Mouse (Mus musculus): ENCODE results near the gene Ribc1. TPM values are rescaled to one million over a fixed set of nuclear protein-coding genes. Genes with fewer than 3 reads are reported as not detected.

Gene Ribc1
- polyA plus RNA-seq (2012; ENCODE audit: low replicate concordance): 0.11 and 0.42 TPM in 2 replicates

GRCm38 (mm10) chrX:152016151-152017145, at the start of gene Ribc1, which contains the start of gene Smc1a:
Gene Ribc1, minus strand, starts transcription at chrX:152016295.
Gene Smc1a, plus strand, starts transcription at chrX:152016428.

GRCm38 (mm10) chrX:152001737-152002710, 14.1 kb downstream of the Ribc1 start, which contains the start of gene Hsd17b10:
Gene Hsd17b10, plus strand, starts transcription at chrX:152001845.

Other genes with a start within 250 kb of the Ribc1 start
- 15.2 and 33.4 TPM in 2 replicates for gene Huwe1, start 215.5 kb downstream of the Ribc1 start, polyA plus RNA-seq (2012; ENCODE audit: low replicate concordance)
- gene Hsd17b10, start 14.4 kb downstream of the Ribc1 start, polyA plus RNA-seq (2012; ENCODE audit: low replicate concordance): 9.1 and 15.0 TPM in 2 replicates
- gene Smc1a, start 133 bp upstream of the Ribc1 start, polyA plus RNA-seq (2012; ENCODE audit: low replicate concordance): 8.4 and 9.0 TPM in 2 replicates
- 5.1 and 9.8 TPM in 2 replicates for gene Iqsec2, start 128.0 kb upstream of the Ribc1 start, polyA plus RNA-seq (2012; ENCODE audit: low replicate concordance)
- gene Kdm5c, start 216.7 kb upstream of the Ribc1 start, polyA plus RNA-seq (2012; ENCODE audit: low replicate concordance): 64.1 and 80.7 TPM in 2 replicates

Measured in leukemia stem cell, adult 10-12 weeks (primary cell).